Mouse (Mus musculus) right cerebral cortex, postnatal 4 days (tissue): ENCODE results near the gene Per1.

Experiments used
- DNase-seq: peaks from one replicate; pipeline ENCODE4 v3.0.0-alpha.2; 2022

The Per1 gene

GRCm38 (mm10) chr11:69094697-69095429 lies at the start of gene Per1:
Per1 (plus strand) TSS chr11:69095217.
- peak; percentile 94 for DNase-seq

- DNase-seq, result peak; percentile 88
These were observed 49.3 kb upstream of the Per1 start, which contains the start of gene Aurkb for GRCm38 (mm10) chr11:69045531-69046394. Aurkb (plus strand) TSS chr11:69045647.

- no peak for DNase-seq
These were observed 48.6 kb upstream of the Per1 start for GRCm38 (mm10) chr11:69046395-69046774.

- no peak for DNase-seq
These were observed 47.4 kb upstream of the Per1 start for GRCm38 (mm10) chr11:69047592-69047991.

- DNase-seq, result no peak
These were observed 46.9 kb upstream of the Per1 start for GRCm38 (mm10) chr11:69048151-69048550.

GRCm38 (mm10) chr11:69050748-69051147 lies 44.3 kb upstream of the Per1 start:
- DNase-seq, result no peak

GRCm38 (mm10) chr11:69051771-69052170 lies 43.2 kb upstream of the Per1 start:
- DNase-seq, result no peak

- no peak for DNase-seq
These were observed 42.1 kb upstream of the Per1 start for GRCm38 (mm10) chr11:69052824-69053421.

- no peak for DNase-seq
These were observed 41.2 kb upstream of the Per1 start for GRCm38 (mm10) chr11:69053848-69054247.

GRCm38 (mm10) chr11:69058265-69058664 lies 36.8 kb upstream of the Per1 start:
- DNase-seq, result no peak

- DNase-seq, result no peak
These were observed 36.2 kb upstream of the Per1 start for GRCm38 (mm10) chr11:69058729-69059356.

GRCm38 (mm10) chr11:69059357-69059974 lies 35.6 kb upstream of the Per1 start, which contains the start of gene Borcs6:
Borcs6 (plus strand) TSS chr11:69059717.
- peak; percentile 88 for DNase-seq

GRCm38 (mm10) chr11:69059975-69060411 lies 35.0 kb upstream of the Per1 start:
- peak; percentile 59 for DNase-seq

- DNase-seq, result peak; percentile 43
These were observed 34.4 kb upstream of the Per1 start for GRCm38 (mm10) chr11:69060448-69061254.

- DNase-seq, result no peak
These were observed 33.6 kb upstream of the Per1 start for GRCm38 (mm10) chr11:69061255-69061912.

- peak; percentile 73 for DNase-seq
These were observed 32.7 kb upstream of the Per1 start for GRCm38 (mm10) chr11:69062194-69062760.

GRCm38 (mm10) chr11:69062761-69063224 lies 32.2 kb upstream of the Per1 start:
- DNase-seq, result peak; percentile 94

GRCm38 (mm10) chr11:69063413-69064201 lies 31.4 kb upstream of the Per1 start:
- DNase-seq, result peak; percentile 97
